Mouse (Mus musculus) gastrocnemius, adult 8-10 months (tissue): ENCODE results near the gene Rapgef4. TPM values are rescaled to one million over a fixed set of nuclear protein-coding genes. Genes with fewer than 3 reads are reported as not detected.

Source experiments
- DNase-seq, 2 experiments: peaks; one replicate each; pipeline ENCODE4 v3.0.0; 2022; ENCODE audit warnings: low spot score in 2 of 2
- total RNA-seq, 4 experiments: library from RNA; stranded (reverse); gene quantifications; 2 replicates each; pipeline ENCODE4 v1.2.4; 2022

Gene Rapgef4
- total RNA-seq, 4 experiments from 2014 or later: 0.74 to 2.7 (median 2.0) TPM

DNA sequence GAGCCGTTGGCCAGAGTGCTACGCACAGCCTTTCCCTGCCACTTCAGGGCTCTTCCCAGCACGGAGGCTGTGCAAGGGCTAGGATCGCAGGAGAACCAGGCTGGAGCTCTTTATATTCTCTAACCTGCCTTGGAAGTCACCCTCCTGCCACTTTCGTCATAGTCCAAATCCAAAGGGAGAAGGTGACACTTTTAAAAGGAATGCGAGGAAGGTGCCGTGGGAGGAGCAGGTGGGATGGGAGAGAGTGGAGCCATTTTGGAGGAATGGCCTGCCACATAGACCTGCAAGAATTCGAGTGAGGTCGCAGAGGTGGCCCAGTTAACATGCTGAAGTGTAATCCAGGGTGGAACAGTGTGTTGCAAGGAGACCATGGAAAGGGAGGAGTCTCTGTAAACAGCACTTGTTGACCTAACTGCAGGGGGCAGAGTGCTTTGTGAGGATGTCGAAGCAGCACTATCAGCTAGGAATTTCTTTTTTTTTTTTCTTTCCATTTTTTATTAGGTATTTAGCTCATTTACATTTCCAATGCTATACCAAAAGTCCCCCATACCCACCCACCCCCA, 94.0 kb downstream of the Rapgef4 start:
- no peak for DNase-seq

DNA sequence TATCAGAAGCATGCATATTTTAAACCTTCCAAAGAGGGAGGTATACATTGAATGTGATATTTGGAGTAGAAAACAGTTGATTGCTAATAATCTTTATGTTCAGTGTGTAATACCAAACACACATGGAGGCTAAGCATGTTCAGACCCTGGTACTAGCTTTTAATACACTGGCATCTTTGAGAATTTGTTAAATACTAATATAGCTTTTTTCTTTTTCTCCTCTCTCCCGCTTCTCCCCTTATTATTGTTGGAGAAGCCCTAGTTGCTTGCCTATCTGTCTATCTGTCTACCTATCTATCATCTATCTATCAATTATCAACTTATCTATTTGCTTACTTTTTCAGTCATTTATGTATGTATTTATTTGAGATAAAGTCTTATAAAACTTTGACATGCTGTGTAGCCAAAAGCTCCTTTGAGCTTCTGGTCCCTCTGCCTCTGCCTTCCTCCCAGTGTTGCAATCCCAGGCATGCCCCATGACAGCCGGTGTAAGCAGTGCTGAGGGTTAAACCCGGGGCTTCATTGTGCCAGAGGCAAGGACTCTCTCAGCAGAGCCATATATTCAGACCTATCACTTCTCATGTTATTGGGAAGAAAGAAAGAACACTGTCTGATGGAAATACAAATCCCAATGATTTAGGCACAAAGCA, 96.6 kb downstream of the Rapgef4 start:
- DNase-seq: no peak

GRCm38 (mm10) chr2:72078140-72078521, 97.1 kb downstream of the Rapgef4 start:
- DNase-seq: no peak

- no peak for DNase-seq
Measured at GRCm38 (mm10) chr2:72079110-72079509, 98.1 kb downstream of the Rapgef4 start.

DNA sequence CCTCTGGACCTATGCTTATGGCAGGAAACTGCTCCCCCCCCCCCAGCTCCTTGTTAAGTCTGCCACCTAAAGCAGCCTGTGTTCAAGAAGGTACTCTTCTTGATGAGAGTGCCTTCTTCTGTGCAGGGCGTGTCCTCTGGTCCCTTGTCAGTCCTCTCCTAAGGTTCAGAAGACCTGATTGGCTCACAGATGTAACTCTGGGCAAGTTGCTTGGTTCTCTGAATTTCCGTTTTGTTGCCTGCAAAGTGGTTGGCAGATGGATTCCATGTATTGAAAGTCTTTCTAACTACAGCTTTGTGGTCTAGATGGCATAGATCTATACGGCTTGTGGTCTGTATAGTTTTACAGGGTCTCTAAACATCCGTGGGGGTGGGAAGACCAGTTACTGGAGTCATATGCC, 101.8 kb downstream of the Rapgef4 start:
- no peak for DNase-seq

GRCm38 (mm10) chr2:72088886-72089285, 107.8 kb downstream of the Rapgef4 start:
- DNase-seq: no peak

- no peak for DNase-seq
Measured at GRCm38 (mm10) chr2:72090061-72090460, 109.0 kb downstream of the Rapgef4 start.

DNA sequence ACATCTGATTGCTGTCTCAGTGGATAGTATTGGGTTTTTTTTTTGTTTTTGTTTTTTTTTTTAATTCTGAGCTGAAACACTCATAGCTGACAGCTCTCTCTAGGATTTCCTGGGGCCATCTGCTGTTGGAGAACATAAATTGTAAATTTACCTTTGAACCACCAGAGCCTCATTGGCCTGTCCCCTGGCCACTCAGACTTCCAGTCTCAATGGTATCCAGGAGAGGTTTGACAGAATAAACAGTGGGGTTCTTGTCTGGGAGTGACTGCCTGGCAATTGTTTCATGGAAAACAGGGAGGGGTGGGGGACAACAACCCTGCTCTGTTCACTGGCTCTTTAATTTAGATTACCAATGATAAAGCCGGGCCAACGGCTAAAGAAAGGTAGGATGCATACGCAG, 111.0 kb downstream of the Rapgef4 start:
- DNase-seq: no peak

DNA sequence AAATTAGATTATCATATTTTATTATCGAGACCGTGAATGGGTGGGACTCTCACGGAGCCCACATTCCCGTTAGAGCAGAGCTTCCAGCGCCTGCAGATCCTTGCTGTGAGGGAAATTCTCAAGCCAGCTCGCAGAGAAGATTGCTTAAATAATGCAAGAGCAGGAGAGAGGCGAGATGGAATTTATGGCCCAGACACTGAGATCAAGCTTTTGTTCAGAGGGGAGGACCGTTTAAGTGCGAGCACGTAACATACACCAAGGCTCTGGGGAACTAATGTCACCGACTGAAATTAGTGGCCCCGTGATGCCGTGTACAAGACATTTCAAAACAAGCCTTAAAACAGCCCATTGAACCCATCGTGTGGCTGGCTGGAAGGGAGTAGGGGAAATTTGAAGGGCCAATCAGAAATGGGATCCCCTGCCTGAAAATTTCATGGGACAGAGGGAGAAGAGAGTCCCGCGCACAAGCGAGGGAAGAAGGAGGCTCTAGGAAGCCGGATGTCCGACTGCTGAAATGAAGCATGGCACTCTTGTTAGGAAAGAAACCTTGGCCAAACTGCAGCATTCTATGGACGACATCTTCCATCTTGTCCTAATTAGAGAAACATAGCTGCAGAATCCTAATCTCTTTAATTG, 112.5 kb downstream of the Rapgef4 start:
- DNase-seq: no peak

- DNase-seq: no peak
Measured at GRCm38 (mm10) chr2:72094038-72094437, 113.0 kb downstream of the Rapgef4 start.

DNA sequence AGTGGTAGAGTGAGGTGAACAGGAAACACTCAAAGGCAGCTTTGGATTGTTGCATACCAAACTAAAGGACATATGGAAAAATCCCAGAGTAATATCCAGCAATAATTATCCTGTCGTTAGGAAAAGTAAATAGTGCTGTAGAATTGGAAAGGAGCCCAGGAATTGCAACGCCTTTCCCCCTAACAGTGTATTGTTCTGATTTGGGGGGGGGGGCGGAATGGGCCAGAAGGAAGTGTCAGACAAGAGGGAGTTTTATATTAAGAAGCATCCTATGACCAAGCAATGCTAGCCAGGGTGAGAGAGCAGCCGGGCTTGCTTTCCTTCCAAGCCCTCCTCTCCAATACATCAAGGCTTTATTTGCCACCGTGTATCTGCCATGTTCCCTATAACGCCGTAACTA, 113.4 kb downstream of the Rapgef4 start:
- DNase-seq: no peak

DNA sequence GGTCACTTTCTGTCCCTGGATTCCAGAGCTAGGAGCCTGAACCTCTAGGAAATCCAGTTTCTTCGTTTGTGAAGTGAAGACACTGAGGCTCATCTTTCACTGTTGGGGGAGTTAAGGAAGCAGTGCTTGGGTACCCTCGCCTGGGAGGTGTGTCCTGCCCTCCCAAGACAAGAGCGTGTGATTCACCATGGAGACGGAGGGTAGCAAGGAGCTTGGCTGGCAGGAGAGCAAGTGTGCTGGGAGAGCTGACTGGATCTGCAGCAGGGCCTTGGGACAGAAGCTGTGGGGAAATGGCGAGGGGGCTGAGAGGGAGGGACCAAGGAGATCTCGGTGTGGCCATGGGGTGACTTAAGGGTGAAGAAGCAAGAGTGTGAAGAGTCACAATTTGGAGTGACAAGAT, 114.0 kb downstream of the Rapgef4 start:
- no peak for DNase-seq

GRCm38 (mm10) chr2:72096345-72096744, 115.3 kb downstream of the Rapgef4 start:
- no peak for DNase-seq

DNA sequence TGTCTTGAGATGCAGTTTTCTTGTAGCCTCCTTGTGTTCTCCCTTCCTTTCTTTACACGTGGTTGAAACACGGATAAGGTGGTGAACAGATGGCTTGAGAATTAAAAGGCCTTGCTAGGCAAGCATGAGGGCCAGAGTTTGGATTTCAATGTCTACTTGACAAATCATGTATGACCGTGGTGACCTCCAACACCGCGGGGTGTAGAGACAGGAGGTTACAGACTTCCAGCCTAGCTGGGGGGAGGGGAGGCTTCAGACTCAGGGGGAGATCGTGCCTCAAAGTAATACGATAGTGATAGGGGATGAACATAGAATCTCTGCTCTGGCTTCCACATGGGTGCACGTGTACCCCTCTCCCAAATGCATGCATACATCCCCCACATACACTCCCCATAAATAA, 117.3 kb downstream of the Rapgef4 start:
- DNase-seq: no peak

DNA sequence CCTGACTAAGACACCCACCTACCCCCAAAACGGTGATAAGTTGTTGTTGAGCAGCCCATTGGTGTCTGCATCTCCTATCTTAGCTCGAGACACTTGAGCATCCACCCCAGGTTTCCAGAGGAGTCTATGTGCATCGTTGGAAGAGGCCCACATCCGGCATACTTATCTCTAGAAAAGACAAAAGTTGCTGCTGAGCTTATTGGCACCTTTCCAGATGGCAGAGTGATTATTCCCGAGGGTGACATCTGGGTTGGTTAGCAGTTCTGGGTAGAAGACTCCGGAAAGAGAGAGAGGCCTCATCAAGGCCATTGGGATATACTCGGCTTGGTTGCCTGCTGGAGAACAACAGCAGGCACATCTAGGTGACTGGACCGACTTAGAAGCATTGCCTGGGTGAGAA, 123.6 kb downstream of the Rapgef4 start:
- DNase-seq: no peak

- no peak for DNase-seq
Measured at GRCm38 (mm10) chr2:72107525-72108180, 126.6 kb downstream of the Rapgef4 start.

- DNase-seq: no peak
Measured at GRCm38 (mm10) chr2:72108448-72109312, 127.6 kb downstream of the Rapgef4 start.

GRCm38 (mm10) chr2:72110404-72110803, 129.4 kb downstream of the Rapgef4 start:
- no peak for DNase-seq

DNA sequence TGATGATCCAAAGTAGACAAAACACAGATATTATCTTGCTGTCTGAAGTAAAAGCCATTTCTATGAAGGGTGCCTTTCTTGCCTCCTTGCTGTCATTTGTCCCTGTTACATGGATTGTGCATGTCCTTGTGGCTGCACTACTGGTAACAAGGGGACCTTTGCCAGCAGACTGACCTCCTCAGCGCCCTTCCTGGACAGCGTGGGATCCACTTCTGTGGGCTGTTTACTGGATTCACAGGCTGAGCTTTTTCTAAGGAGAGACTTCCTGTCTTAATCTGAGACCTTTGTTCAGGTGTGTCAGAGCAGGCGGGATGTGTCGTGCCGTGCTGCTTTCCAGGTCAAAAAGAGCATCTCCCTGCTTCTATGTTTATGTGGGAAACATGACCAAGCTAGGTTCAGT, 132.7 kb downstream of the Rapgef4 start:
- no peak for DNase-seq

- DNase-seq: no peak
Measured at GRCm38 (mm10) chr2:72114148-72114559, 133.1 kb downstream of the Rapgef4 start.

DNA sequence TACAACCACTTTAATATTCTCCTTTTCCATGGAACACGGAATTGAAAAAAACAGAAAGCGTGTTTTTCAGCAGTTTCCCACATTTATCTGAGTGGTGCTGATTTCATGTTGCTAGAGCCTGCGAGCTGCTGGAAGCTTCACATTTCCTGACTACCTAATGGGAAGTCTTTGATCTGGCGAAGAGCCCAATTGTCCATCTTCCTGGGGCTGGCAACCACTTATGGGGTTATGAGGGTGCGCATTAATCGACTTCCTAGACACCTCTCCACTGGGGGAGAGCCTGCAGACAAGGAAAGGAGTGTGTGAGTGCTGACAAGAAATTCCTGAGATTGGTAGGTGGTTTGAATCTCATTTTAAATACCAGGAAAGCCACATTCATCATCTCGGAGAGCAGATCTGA, 135.1 kb downstream of the Rapgef4 start:
- DNase-seq: no peak

DNA sequence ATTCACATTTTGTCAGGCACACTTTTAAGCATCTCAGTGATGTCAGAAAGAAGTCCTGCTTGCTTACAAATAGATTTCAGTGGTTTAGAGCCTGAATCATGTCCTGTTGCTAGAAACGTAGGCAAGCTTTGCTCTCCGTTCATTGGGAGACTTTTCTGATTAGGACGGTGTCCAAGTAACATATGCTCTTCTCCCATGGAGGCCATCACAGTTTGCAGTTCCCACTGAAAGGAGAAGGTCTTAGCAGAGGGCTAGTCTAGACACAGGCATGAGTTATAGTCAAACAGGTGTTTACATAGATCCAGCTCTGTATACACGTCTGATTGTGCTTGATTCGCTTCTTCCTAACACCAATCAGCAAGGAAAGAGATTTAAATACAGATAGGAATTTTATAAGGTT, 135.7 kb downstream of the Rapgef4 start:
- DNase-seq: no peak
